Mouse (Mus musculus) layer of hippocampus, postnatal 10 days (tissue): ENCODE results near the gene Ptpn3. TPM values are rescaled to one million over a fixed set of nuclear protein-coding genes. Genes with fewer than 3 reads are reported as not detected.

Experiments used
- total RNA-seq, 2 experiments: library from RNA; stranded (reverse); gene quantifications; 2 replicates each; pipeline ENCODE4 v1.2.3; 2021

Gene Ptpn3
- total RNA-seq, 2 experiments from 2014 or later: 31.6 to 36.2 TPM

Other genes with a start within 250 kb of the Ptpn3 start
- 10 to 100 TPM in 1 of 2 experiments, 1 to 10 TPM in 1; 9.3 to 12.7 TPM for gene Epb41l4b, start 158.4 kb downstream of the Ptpn3 start, total RNA-seq
- gene Palm2, start 132.4 kb upstream of the Ptpn3 start, total RNA-seq: 10 to 100 TPM; 45.6 to 56.3 TPM